Mouse (Mus musculus): Measurements from ENCODE around the gene Ranbp2.

- no peak for TF ChIP-seq EP300 (optimal IDR thresholded peaks at IDR 0.05)
- no peak for TF ChIP-seq CTCF (IDR thresholded peaks at IDR 0.05; ENCODE audit: low read depth)
Measured at GRCm38 (mm10) chr10:58478071-58478578, 31.4 kb downstream of the Ranbp2 start.
